Mouse (Mus musculus) embryonic fibroblast, embryonic 13.5 days (primary cell): ENCODE results near the gene Ptges3l.

Experiments
- CTCF ChIP-seq: IDR thresholded peaks from 2 replicates; pipeline ENCODE4 v1.5.1; 2011; ENCODE audit warnings: mild to moderate bottlenecking, control low read depth, low read length, moderate library complexity, borderline replicate concordance; ENCODE audit not compliant: insufficient read depth
- POLR2A ChIP-seq: IDR thresholded peaks from 2 replicates; pipeline ENCODE4 v1.6.1; 2011; ENCODE audit warnings: low read depth, mild to moderate bottlenecking, control low read depth, low read length, moderate library complexity

- no peak for TF ChIP-seq CTCF
- TF ChIP-seq POLR2A = no peak
These were observed 25.3 kb upstream of the Ptges3l start for GRCm38 (mm10) chr11:101450394-101450793.
